Mouse (Mus musculus) heart, adult 2 months (tissue): Measurements from ENCODE around the gene Stard3nl. TPM values are rescaled to one million over a fixed set of nuclear protein-coding genes. Genes with fewer than 3 reads are reported as not detected.
"Not testable (repeated sequence)": the region's sequence is repeated elsewhere in the genome, so short reads cannot be mapped to it uniquely, and the experiment has no call there.

Experiments
- DNase-seq, 2 experiments: peaks; one replicate each; pipeline ENCODE4 v3.0.0; 2021
- H3K27ac ChIP-seq: fragments of 200-600 bp; 2 replicates; pipeline ENCODE4 v1.8.1; 2022
- H3K27me3 ChIP-seq: fragments of 200-500 bp; 2 replicates; pipeline ENCODE4 v1.6.1; 2012; ENCODE audit warnings: mild to moderate bottlenecking, low read length, inconsistent platforms, mixed read lengths; ENCODE audit not compliant: control insufficient read depth, insufficient read depth
- H3K36me3 ChIP-seq: fragments of 200-500 bp; 2 replicates; pipeline ENCODE4 v1.6.1; 2012; ENCODE audit warnings: low read length, inconsistent platforms; ENCODE audit not compliant: control insufficient read depth, insufficient read depth
- H3K4me1 ChIP-seq: fragments of 200-500 bp; 2 replicates; pipeline ENCODE4 v1.6.1; 2011; ENCODE audit warnings: low read length; ENCODE audit not compliant: control insufficient read depth, insufficient read depth
- H3K4me3 ChIP-seq: fragments of 200-600 bp; 2 replicates; pipeline ENCODE4 v1.8.1; 2022
- H3K79me2 ChIP-seq: fragments of 200-500 bp; replicated peaks from 2 replicates; pipeline ENCODE4 v1.6.1; 2012; ENCODE audit warnings: mild to moderate bottlenecking, inconsistent platforms, low read length, moderate library complexity, mixed read lengths; ENCODE audit not compliant: control insufficient read depth, insufficient read depth
- H3K9ac ChIP-seq: fragments of 200-500 bp; 2 replicates; pipeline ENCODE4 v1.6.1; 2012; ENCODE audit warnings: low read depth, mild to moderate bottlenecking, control low read depth, inconsistent platforms, low read length, mixed read lengths
- CTCF ChIP-seq: fragments of 200-600 bp; IDR thresholded peaks from 2 replicates; pipeline ENCODE4 v1.8.1; 2022; ENCODE audit warnings: antibody characterized with exemption, mild to moderate bottlenecking, moderate library complexity
- EP300 ChIP-seq: fragments of 200-500 bp; IDR thresholded peaks from 2 replicates; pipeline ENCODE4 v1.6.1; 2011; ENCODE audit warnings: low read depth, low read length, control low read depth; ENCODE audit not compliant: insufficient read depth
- POLR2A ChIP-seq: fragments of 200-500 bp; IDR thresholded peaks from 2 replicates; pipeline ENCODE4 v1.6.1; 2011; ENCODE audit warnings: mild to moderate bottlenecking, low read depth, low read length, control low read depth; ENCODE audit not compliant: insufficient read depth
- WGBS: fragments of 180-500 bp; shearing (Covaris S2); methylation state at CpG from one replicate; pipeline ENCODE4 v1.1.7; 2018; 5-methylcytosine and 5-hydroxymethylcytosine counted together
- intact Hi-C: fragments of 180-260 bp; cut with DNase I; formaldehyde crosslinking; loops from one replicate; pipeline ENCODE4 v1.15.1; 2025
- polyA plus RNA-seq: library from polyadenylated mRNA; depleted of rRNA; stranded (reverse); fragments of >200 nt; gene quantifications from 2 replicates; pipeline ENCODE4 v1.2.3, GENCODE M21; 2012
- total RNA-seq, 2 experiments: library from RNA; stranded (reverse); gene quantifications; 2 replicates each; pipeline ENCODE4 v1.2.3; 2021

The Stard3nl gene
- total and polyA plus RNA-seq, 3 experiments: 13.3 to 14.6 (median 14.6) TPM

- intact Hi-C loops: loop anchor here (5.0 kb wide), 1 partner anchor 35 kb away; the partner anchor contains the start of gene Stard3nl
- TF ChIP-seq EP300 (no peak), CTCF (peak; percentile 19; the same call in 1 of the 2 replicates)
- 70% methylated on average over 6 of the region's 6 CpGs for WGBS
- H3K4me1 ChIP-seq: no peaks in the 10 kb centered on the region
- no peak overlapping the region for H3K27ac ChIP-seq
- no peak overlapping the region for H3K4me3 ChIP-seq
- H3K36me3 ChIP-seq: no peaks in the 10 kb centered on the region
- H3K79me2 ChIP-seq: no peaks in the 10 kb centered on the region
- no peak for DNase-seq
- no peaks in the 10 kb centered on the region for H3K27me3 ChIP-seq
- H3K9ac ChIP-seq: no peak overlapping the region
Observed at GRCm38 (mm10) chr13:19362358-19362757, 33.2 kb downstream of the Stard3nl start.

- 70% methylated on average over 5 of the region's 5 CpGs for WGBS
- H3K9ac ChIP-seq: no peak overlapping the region
- no peaks in the 10 kb centered on the region for H3K36me3 ChIP-seq
- peak overlapping the region; percentile 4 for H3K27ac ChIP-seq
- intact Hi-C loops: no loop called here
- H3K27me3 ChIP-seq: no peaks in the 10 kb centered on the region
- no peak for DNase-seq
- H3K4me1 ChIP-seq: peaks cover 3% of the 10 kb centered on the region; the same call in 1 of the 2 replicates
- H3K4me3 ChIP-seq: no peak overlapping the region
- no peaks in the 10 kb centered on the region for H3K79me2 ChIP-seq
- TF ChIP-seq CTCF: no peak
- TF ChIP-seq POLR2A: no peak
- no peak for TF ChIP-seq EP300
Observed at GRCm38 (mm10) chr13:19358027-19358426, 37.6 kb downstream of the Stard3nl start.

GRCm38 (mm10) chr13:19357301-19357700 lies 38.3 kb downstream of the Stard3nl start:
- H3K36me3 ChIP-seq: no peaks in the 10 kb centered on the region
- TF ChIP-seq CTCF (no peak), EP300 (no peak), POLR2A (no peak)
- no peak overlapping the region for H3K9ac ChIP-seq
- DNase-seq: peak in 1 of 2 experiments; percentile 24
- no peaks in the 10 kb centered on the region for H3K79me2 ChIP-seq
- H3K27me3 ChIP-seq: no peaks in the 10 kb centered on the region
- intact Hi-C loops: no loop called here
- peaks cover 3% of the 10 kb centered on the region; the same call in 1 of the 2 replicates for H3K4me1 ChIP-seq
- WGBS: 49% methylated on average over 7 of the region's 7 CpGs
- peak overlapping the region; percentile 26; the same call in 1 of the 2 replicates for H3K27ac ChIP-seq
- no peak overlapping the region for H3K4me3 ChIP-seq

- Histone ChIP-seq H3K9ac (no peak overlapping the region), H3K27ac (no peak overlapping the region; the same call in 1 of the 2 replicates), H3K79me2 (no peaks in the 10 kb centered on the region), H3K27me3 (no peaks in the 10 kb centered on the region), H3K36me3 (no peaks in the 10 kb centered on the region), H3K4me1 (peaks cover 3% of the 10 kb centered on the region; the same call in 1 of the 2 replicates), H3K4me3 (no peak overlapping the region)
- intact Hi-C loops: no loop called here
- no peak for DNase-seq
- TF ChIP-seq POLR2A (no peak), CTCF (no peak), EP300 (no peak)
- 88% methylated on average over 5 of the region's 5 CpGs for WGBS
Observed at GRCm38 (mm10) chr13:19356720-19357119, 38.9 kb downstream of the Stard3nl start.

- Histone ChIP-seq H3K36me3 (no peaks in the 10 kb centered on the region), H3K4me1 (peaks cover 3% of the 10 kb centered on the region; the same call in 1 of the 2 replicates), H3K9ac (no peak overlapping the region), H3K79me2 (no peaks in the 10 kb centered on the region), H3K27me3 (no peaks in the 10 kb centered on the region), H3K4me3 (no peak overlapping the region), H3K27ac (no peak overlapping the region)
- intact Hi-C loops: no loop called here
- WGBS: 81% methylated on average over 7 of the region's 7 CpGs
- DNase-seq: no peak
- TF ChIP-seq POLR2A: no peak
- TF ChIP-seq CTCF: no peak
- TF ChIP-seq EP300: no peak
Observed at GRCm38 (mm10) chr13:19356120-19356519, 39.5 kb downstream of the Stard3nl start.

- H3K27ac ChIP-seq: no peak overlapping the region
- H3K4me1 ChIP-seq: peaks cover 3% of the 10 kb centered on the region; the same call in 1 of the 2 replicates
- no peaks in the 10 kb centered on the region for H3K27me3 ChIP-seq
- intact Hi-C loops: no loop called here
- H3K4me3 ChIP-seq: no peak overlapping the region
- DNase-seq: no peak
- WGBS: 65% methylated on average over 3 of the region's 3 CpGs
- H3K79me2 ChIP-seq: no peaks in the 10 kb centered on the region
- H3K36me3 ChIP-seq: no peaks in the 10 kb centered on the region
- TF ChIP-seq POLR2A: no peak
- no peak for TF ChIP-seq CTCF
- TF ChIP-seq EP300: no peak
- no peak overlapping the region for H3K9ac ChIP-seq
Observed at GRCm38 (mm10) chr13:19352795-19353194, 42.8 kb downstream of the Stard3nl start.

- DNase-seq, H3K9ac ChIP-seq, H3K27ac ChIP-seq, H3K36me3 ChIP-seq, H3K79me2 ChIP-seq, H3K4me1 ChIP-seq, intact Hi-C loops, H3K4me3 ChIP-seq, H3K27me3 ChIP-seq: not testable (repeated sequence)
- 88% methylated on average over 1 of the region's 1 CpGs for WGBS
Observed at GRCm38 (mm10) chr13:19340356-19340755, 55.2 kb downstream of the Stard3nl start.

GRCm38 (mm10) chr13:19336310-19336709 lies 59.3 kb downstream of the Stard3nl start:
- H3K4me3 ChIP-seq, H3K27me3 ChIP-seq, H3K36me3 ChIP-seq, H3K79me2 ChIP-seq, H3K27ac ChIP-seq, H3K9ac ChIP-seq, H3K4me1 ChIP-seq, DNase-seq, intact Hi-C loops: not testable (repeated sequence)
- 75% methylated on average over 1 of the region's 1 CpGs for WGBS
